Mouse (Mus musculus) megakaryocyte progenitor cell, adult 5-6 weeks (primary cell): Measurements from ENCODE around the gene Rgs18. TPM values are rescaled to one million over a fixed set of nuclear protein-coding genes. Genes with fewer than 3 reads are reported as not detected.

Experiments
- ATAC-seq: replicated peaks from 2 replicates; pipeline ENCODE4 v1.8.0; 2016; ENCODE audit warnings: mild to moderate bottlenecking, moderate TSS enrichment, inconsistent platforms; ENCODE audit not compliant: poor library complexity
- total RNA-seq, 2 experiments: library from RNA; stranded (forward) in 1 of 2; stranded (reverse) in 1 of 2; fragments of 157-497, 149-512 nt in 1 of 2; fragments of 200-1000 nt in 1 of 2; gene quantifications; 2 replicates each; pipeline versions ENCODE4 v1.2.3 to v1.2.4; 2015 to 2017

Gene Rgs18
- total RNA-seq (2015): 92.6 and 98.7 TPM in 2 replicates
- total RNA-seq (2017): 73.8 and 76.9 TPM in 2 replicates

- peak; percentile 97 for ATAC-seq
Measured at GRCm38 (mm10) chr1:144775331-144775730, at the start of gene Rgs18. Gene Rgs18 (minus strand): TSS chr1:144775435.

GRCm38 (mm10) chr1:144774394-144774793 is 841 bp downstream of the Rgs18 start:
- ATAC-seq: no peak

GRCm38 (mm10) chr1:144766218-144766617 is 9.0 kb downstream of the Rgs18 start:
- peak; percentile 95 for ATAC-seq

GRCm38 (mm10) chr1:144760792-144761191 is 14.4 kb downstream of the Rgs18 start:
- ATAC-seq: peak; percentile 63

GRCm38 (mm10) chr1:144750763-144751162 is 24.5 kb downstream of the Rgs18 start:
- ATAC-seq: peak; percentile 37; the same call in 1 of the 2 replicates

- no peak for ATAC-seq
Measured at GRCm38 (mm10) chr1:144746182-144746581, 29.1 kb downstream of the Rgs18 start.

GRCm38 (mm10) chr1:144737739-144738138 is 37.5 kb downstream of the Rgs18 start:
- peak; percentile 72 for ATAC-seq

GRCm38 (mm10) chr1:144720736-144721135 is 54.5 kb downstream of the Rgs18 start:
- no peak for ATAC-seq

- ATAC-seq: peak; percentile 63; the same call in 1 of the 2 replicates
Measured at GRCm38 (mm10) chr1:144704373-144704772, 70.9 kb downstream of the Rgs18 start.

Other genes starting within 250 kb of the Rgs18 start
- not detected in 2 replicates for gene Rgs21, start 207.8 kb downstream of the Rgs18 start, total RNA-seq (2015)
- not detected in 2 replicates for gene Rgs21, start 207.8 kb downstream of the Rgs18 start, total RNA-seq (2017)